Mouse (Mus musculus): Measurements from ENCODE around the gene Ctbs. TPM values are rescaled to one million over a fixed set of nuclear protein-coding genes. Genes with fewer than 3 reads are reported as not detected.

Ctbs gene
- polyA plus RNA-seq, 1 experiment, result 0.36 TPM

DNA sequence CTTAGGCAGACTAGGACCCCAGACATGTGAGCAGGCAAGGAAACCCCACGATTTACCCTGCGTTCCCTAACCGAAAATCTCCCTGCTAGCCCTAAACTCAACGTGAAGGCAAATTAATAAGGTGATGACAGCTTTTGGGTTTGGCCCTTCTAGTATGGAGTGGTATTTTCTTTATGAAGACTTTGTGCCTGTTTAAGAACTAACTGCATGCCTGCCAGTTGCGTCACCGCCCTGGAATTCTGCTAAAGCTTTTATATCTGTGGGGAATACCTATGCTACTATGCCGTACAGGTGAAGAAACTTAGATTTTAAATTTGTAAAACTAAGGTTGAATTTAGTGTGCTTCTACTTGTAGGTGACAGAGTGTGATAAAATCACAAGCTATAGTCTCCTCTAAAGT is 37.1 kb upstream of the Ctbs start:
- Histone ChIP-seq H3K4me1 (ENCODE audit: control insufficient read depth) (peaks cover 96% of the 10 kb centered on the region), H3K27me3 (ENCODE audit: control insufficient read depth) (no peaks in the 10 kb centered on the region), H3K9me3 (ENCODE audit: control insufficient read depth, low read length) (peaks cover 7% of the 10 kb centered on the region), H3K4me3 (replicated peaks) (no peak overlapping the region), H3K36me3 (ENCODE audit: control insufficient read depth) (peaks cover 100% of the 10 kb centered on the region)
- TF ChIP-seq TAL1 (IDR thresholded peaks at IDR 0.05; ENCODE audit: low read length) (no peak), GATA1 (IDR thresholded peaks at IDR 0.05; ENCODE audit: low read length) (no peak)

GRCm38 (mm10) chr3:146413016-146413415 is 36.6 kb upstream of the Ctbs start:
- TF ChIP-seq TAL1 (IDR thresholded peaks at IDR 0.05; ENCODE audit: low read length), result no peak
- no peak for TF ChIP-seq GATA1 (IDR thresholded peaks at IDR 0.05; ENCODE audit: low read length)
- Histone ChIP-seq H3K4me1 (ENCODE audit: control insufficient read depth) (peaks cover 93% of the 10 kb centered on the region), H3K36me3 (ENCODE audit: control insufficient read depth) (peaks cover 100% of the 10 kb centered on the region)

GRCm38 (mm10) chr3:146413992-146414391 is 35.6 kb upstream of the Ctbs start:
- Histone ChIP-seq H3K4me1 (ENCODE audit: control insufficient read depth) (peaks cover 85% of the 10 kb centered on the region), H3K27me3 (ENCODE audit: control insufficient read depth) (no peaks in the 10 kb centered on the region), H3K36me3 (ENCODE audit: control insufficient read depth) (peaks cover 100% of the 10 kb centered on the region), H3K9me3 (ENCODE audit: control insufficient read depth, low read length) (peaks cover 7% of the 10 kb centered on the region), H3K4me3 (replicated peaks) (no peak overlapping the region)
- TF ChIP-seq GATA1 (IDR thresholded peaks at IDR 0.05; ENCODE audit: low read length) (no peak), TAL1 (IDR thresholded peaks at IDR 0.05; ENCODE audit: low read length) (no peak)

More at GRCm38 (mm10) chr3:146413016-146413415, 36.6 kb upstream of the Ctbs start:
- no peak overlapping the region for H3K4me3 ChIP-seq (replicated peaks)
- H3K27me3 ChIP-seq (ENCODE audit: control insufficient read depth), result no peaks in the 10 kb centered on the region
- peaks cover 7% of the 10 kb centered on the region for H3K9me3 ChIP-seq (ENCODE audit: control insufficient read depth, low read length)

DNA sequence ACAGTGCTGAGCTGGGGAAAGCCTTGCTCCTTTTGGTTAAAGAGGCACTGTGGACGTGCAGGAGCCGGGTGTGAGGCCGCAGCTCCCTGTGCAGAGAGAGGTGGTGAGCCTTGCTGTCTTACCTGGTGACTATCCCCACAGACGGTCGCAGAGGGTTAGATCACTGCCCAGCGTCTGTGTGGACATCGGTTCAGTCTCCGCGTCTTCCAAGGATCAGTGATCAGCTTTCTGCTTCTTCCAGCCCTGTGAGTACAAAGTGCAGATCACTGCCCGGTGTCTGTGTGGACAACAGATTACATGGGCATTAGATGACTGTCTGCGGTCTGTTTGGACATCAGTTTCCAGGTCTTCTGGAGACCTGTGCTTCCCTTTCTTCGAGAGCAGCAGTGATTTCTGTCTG is 35.0 kb upstream of the Ctbs start:
- no peaks in the 10 kb centered on the region for H3K27me3 ChIP-seq (ENCODE audit: control insufficient read depth)
- peaks cover 100% of the 10 kb centered on the region for H3K36me3 ChIP-seq (ENCODE audit: control insufficient read depth)
- peaks cover 79% of the 10 kb centered on the region for H3K4me1 ChIP-seq (ENCODE audit: control insufficient read depth)

DNA sequence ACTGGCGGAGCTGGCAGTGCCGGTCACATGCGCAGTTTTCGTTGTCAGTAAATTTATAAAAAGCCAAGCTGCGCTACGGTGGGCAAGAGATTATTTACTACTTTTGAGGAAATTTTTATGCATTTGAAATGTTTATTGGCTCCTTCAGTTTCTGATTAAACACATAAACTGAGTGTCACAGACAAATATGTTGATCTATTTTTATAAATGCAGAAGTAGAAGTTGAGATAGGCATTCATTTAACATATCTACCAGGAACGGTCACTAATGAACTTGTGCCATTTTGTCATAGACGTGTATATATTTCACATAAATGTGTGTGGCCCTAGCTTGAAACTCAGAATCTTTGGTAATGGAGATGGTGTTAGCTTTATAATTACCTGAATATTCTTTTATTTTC is 31.7 kb upstream of the Ctbs start:
- Histone ChIP-seq H3K27me3 (ENCODE audit: control insufficient read depth) (no peaks in the 10 kb centered on the region), H3K9me3 (ENCODE audit: control insufficient read depth, low read length) (peaks cover 7% of the 10 kb centered on the region), H3K4me3 (replicated peaks) (no peak overlapping the region), H3K36me3 (ENCODE audit: control insufficient read depth) (peaks cover 100% of the 10 kb centered on the region), H3K4me1 (ENCODE audit: control insufficient read depth) (peaks cover 58% of the 10 kb centered on the region)
- TF ChIP-seq GATA1 (IDR thresholded peaks at IDR 0.05; ENCODE audit: low read length) (no peak), TAL1 (IDR thresholded peaks at IDR 0.05; ENCODE audit: low read length) (no peak)

More for the DNA sequence above, 35.0 kb upstream of the Ctbs start:
- peaks cover 7% of the 10 kb centered on the region for H3K9me3 ChIP-seq (ENCODE audit: control insufficient read depth, low read length)
- TF ChIP-seq TAL1 (IDR thresholded peaks at IDR 0.05; ENCODE audit: low read length) (no peak), GATA1 (IDR thresholded peaks at IDR 0.05; ENCODE audit: low read length) (no peak)
- H3K4me3 ChIP-seq (replicated peaks), result no peak overlapping the region

DNA sequence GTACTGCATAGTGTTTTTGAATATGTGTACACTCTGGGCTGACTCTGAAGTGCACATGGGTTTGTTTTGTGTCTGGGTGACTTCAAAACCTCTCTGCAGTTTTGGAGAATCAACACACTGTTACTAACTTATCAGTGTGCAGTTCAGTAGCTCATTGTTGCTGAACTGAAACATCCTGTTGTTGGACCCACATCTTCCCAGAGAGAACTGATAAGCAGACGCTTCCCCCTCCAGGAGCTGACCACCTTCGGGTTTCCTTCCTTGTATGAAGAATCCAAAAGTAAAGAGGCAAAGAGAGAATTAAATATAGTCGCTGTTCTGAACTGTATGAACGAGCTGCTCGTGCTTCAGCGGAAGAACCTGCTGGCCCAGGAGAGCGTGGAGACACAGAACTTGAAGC is 30.7 kb upstream of the Ctbs start:
- H3K27me3 ChIP-seq (ENCODE audit: control insufficient read depth), result no peaks in the 10 kb centered on the region
- no peak overlapping the region for H3K4me3 ChIP-seq (replicated peaks)
- H3K36me3 ChIP-seq (ENCODE audit: control insufficient read depth), result peaks cover 100% of the 10 kb centered on the region
- H3K4me1 ChIP-seq (ENCODE audit: control insufficient read depth), result peaks cover 53% of the 10 kb centered on the region
- TF ChIP-seq GATA1 (IDR thresholded peaks at IDR 0.05; ENCODE audit: low read length), result no peak
- no peak for TF ChIP-seq TAL1 (IDR thresholded peaks at IDR 0.05; ENCODE audit: low read length)
- H3K9me3 ChIP-seq (ENCODE audit: control insufficient read depth, low read length), result peaks cover 4% of the 10 kb centered on the region

DNA sequence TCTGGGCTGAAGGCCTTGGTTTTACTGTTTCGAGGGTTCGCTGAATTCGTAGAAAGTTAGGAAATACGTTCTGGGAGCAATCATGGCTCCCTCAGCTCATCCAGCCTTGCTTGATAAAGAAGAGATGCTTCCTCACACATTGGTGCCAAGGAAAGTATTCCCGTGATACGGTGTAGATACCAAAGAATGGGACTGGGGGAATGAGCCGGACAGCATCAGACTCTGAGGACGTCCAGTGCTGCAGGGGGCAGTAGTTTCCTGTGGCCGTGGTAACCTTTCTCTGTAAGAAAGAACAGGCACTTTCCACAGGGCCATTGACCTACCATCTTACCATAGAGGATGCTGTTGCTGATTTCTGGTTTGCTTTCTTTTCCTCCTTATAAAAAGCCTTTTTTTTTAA is 30.1 kb upstream of the Ctbs start:
- H3K4me1 ChIP-seq (ENCODE audit: control insufficient read depth), result peaks cover 47% of the 10 kb centered on the region
- no peaks in the 10 kb centered on the region for H3K27me3 ChIP-seq (ENCODE audit: control insufficient read depth)
- no peak overlapping the region for H3K4me3 ChIP-seq (replicated peaks)
- TF ChIP-seq TAL1 (IDR thresholded peaks at IDR 0.05; ENCODE audit: low read length) (no peak), GATA1 (IDR thresholded peaks at IDR 0.05; ENCODE audit: low read length) (no peak)
- H3K36me3 ChIP-seq (ENCODE audit: control insufficient read depth), result peaks cover 98% of the 10 kb centered on the region
- peaks cover 4% of the 10 kb centered on the region for H3K9me3 ChIP-seq (ENCODE audit: control insufficient read depth, low read length)

GRCm38 (mm10) chr3:146419992-146420537 is 29.5 kb upstream of the Ctbs start:
- peaks cover 98% of the 10 kb centered on the region for H3K36me3 ChIP-seq (ENCODE audit: control insufficient read depth)
- no peak for TF ChIP-seq GATA1 (IDR thresholded peaks at IDR 0.05; ENCODE audit: low read length)
- TF ChIP-seq TAL1 (IDR thresholded peaks at IDR 0.05; ENCODE audit: low read length), result no peak
- peaks cover 4% of the 10 kb centered on the region for H3K9me3 ChIP-seq (ENCODE audit: control insufficient read depth, low read length)
- peaks cover 42% of the 10 kb centered on the region for H3K4me1 ChIP-seq (ENCODE audit: control insufficient read depth)
- no peaks in the 10 kb centered on the region for H3K27me3 ChIP-seq (ENCODE audit: control insufficient read depth)
- no peak overlapping the region for H3K4me3 ChIP-seq (replicated peaks)

DNA sequence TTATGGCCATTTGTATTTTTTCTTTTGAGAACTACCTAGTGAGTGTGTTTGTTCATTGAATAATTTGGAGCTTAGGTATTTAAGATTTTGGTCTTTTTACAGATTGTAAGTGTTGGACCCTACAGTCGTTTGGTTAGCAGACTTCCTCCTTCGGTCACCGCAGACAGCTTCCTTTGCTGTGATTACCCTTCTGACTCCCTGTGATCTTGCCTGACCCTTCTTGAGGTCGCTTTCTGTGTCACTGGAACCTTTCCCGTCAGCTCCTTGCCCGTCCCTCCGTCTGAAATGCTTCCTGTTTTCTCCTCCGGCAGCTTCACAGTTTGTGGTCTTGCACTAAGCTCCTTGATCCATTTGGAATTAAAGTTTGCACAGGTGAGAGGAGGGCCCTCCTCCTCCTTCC is 27.8 kb upstream of the Ctbs start:
- Histone ChIP-seq H3K36me3 (ENCODE audit: control insufficient read depth) (peaks cover 93% of the 10 kb centered on the region), H3K27me3 (ENCODE audit: control insufficient read depth) (no peaks in the 10 kb centered on the region), H3K9me3 (ENCODE audit: control insufficient read depth, low read length) (peaks cover 3% of the 10 kb centered on the region), H3K4me1 (ENCODE audit: control insufficient read depth) (peaks cover 26% of the 10 kb centered on the region), H3K4me3 (replicated peaks) (no peak overlapping the region)
- no peak for TF ChIP-seq TAL1 (IDR thresholded peaks at IDR 0.05; ENCODE audit: low read length)
- no peak for TF ChIP-seq GATA1 (IDR thresholded peaks at IDR 0.05; ENCODE audit: low read length)

DNA sequence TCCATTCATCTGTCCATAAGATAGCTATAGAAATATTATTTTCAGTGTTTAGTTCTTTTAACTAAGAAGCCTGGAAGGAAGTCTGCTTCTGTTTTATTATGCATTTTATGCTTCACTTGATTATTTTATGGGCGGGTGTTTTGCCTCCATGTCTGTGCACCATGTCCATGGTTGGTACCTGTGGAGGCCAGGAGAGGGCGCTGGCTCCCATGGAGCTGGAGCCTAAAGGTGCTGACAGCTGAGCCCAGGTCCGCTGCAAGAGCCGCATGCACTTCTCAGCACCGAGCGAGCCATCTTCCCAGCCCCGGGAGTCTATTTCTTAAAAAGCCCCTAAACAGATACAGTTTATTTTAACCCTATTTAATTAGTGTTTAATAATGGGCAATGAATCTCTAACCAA is 25.9 kb upstream of the Ctbs start:
- no peaks in the 10 kb centered on the region for H3K9me3 ChIP-seq (ENCODE audit: control insufficient read depth, low read length)
- H3K4me1 ChIP-seq (ENCODE audit: control insufficient read depth), result peaks cover 15% of the 10 kb centered on the region
- no peak for TF ChIP-seq TAL1 (IDR thresholded peaks at IDR 0.05; ENCODE audit: low read length)
- TF ChIP-seq GATA1 (IDR thresholded peaks at IDR 0.05; ENCODE audit: low read length), result no peak
- no peak overlapping the region for H3K4me3 ChIP-seq (replicated peaks)
- no peaks in the 10 kb centered on the region for H3K27me3 ChIP-seq (ENCODE audit: control insufficient read depth)
- peaks cover 93% of the 10 kb centered on the region for H3K36me3 ChIP-seq (ENCODE audit: control insufficient read depth)
